Mouse (Mus musculus): ENCODE results near the gene Klf3. TPM values are rescaled to one million over a fixed set of nuclear protein-coding genes. Genes with fewer than 3 reads are reported as not detected.

Gene Klf3
- polyA plus RNA-seq, 1 experiment: 112 TPM

- Histone ChIP-seq H3K4me1 (ENCODE audit: control insufficient read depth, insufficient read depth, low read length) (no peaks in the 10 kb centered on the region), H3K36me3 (ENCODE audit: control insufficient read depth, insufficient read depth, low read length, poor library complexity, severe bottlenecking) (no peaks in the 10 kb centered on the region), H3K9ac (ENCODE audit: low read depth, poor library complexity, severe bottlenecking) (no peak overlapping the region), H3K4me3 (ENCODE audit: low read depth, low read length) (no peak overlapping the region), H3K27ac (ENCODE audit: insufficient read depth, low read length) (no peak overlapping the region), H3K9me3 (replicated peaks; ENCODE audit: control insufficient read depth, insufficient read depth, low read length, poor library complexity, severe bottlenecking) (peaks cover 22% of the 10 kb centered on the region), H3K27me3 (ENCODE audit: control insufficient read depth, insufficient read depth, low read length, poor library complexity, severe bottlenecking) (no peaks in the 10 kb centered on the region)
- TF ChIP-seq CTCF (IDR thresholded peaks at IDR 0.05; ENCODE audit: low read depth, low read length) (no peak), POLR2A (IDR thresholded peaks at IDR 0.05; ENCODE audit: insufficient read depth, low read length) (no peak), EP300 (IDR thresholded peaks at IDR 0.05; ENCODE audit: insufficient read depth, low read depth, low read length) (no peak)
Observed at GRCm38 (mm10) chr5:64839016-64839599, 35.9 kb downstream of the Klf3 start.

DNA sequence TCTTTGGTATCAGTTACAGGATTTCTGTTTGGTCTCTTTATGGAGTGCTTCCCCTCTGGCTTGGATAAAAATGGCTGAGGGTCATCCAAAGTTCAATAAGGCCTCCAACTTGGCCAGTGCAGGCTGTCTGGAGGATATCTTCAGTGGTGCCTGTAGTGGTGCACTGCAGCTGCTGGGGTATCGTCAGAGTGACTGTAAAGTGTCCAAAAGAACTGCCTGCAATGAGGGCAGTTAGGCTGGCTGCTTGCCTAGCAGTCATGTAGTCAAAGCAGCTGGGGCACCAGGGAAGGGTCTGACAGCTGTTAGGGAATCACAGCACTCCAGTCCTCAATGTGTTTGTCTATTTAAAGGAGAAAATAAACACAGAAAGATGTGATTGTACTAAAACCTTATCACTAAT lies 36.9 kb downstream of the Klf3 start:
- Histone ChIP-seq H3K36me3 (ENCODE audit: control insufficient read depth, insufficient read depth, low read length, poor library complexity, severe bottlenecking) (no peaks in the 10 kb centered on the region), H3K27ac (ENCODE audit: insufficient read depth, low read length) (no peak overlapping the region), H3K9me3 (replicated peaks; ENCODE audit: control insufficient read depth, insufficient read depth, low read length, poor library complexity, severe bottlenecking) (peaks cover 20% of the 10 kb centered on the region), H3K4me1 (ENCODE audit: control insufficient read depth, insufficient read depth, low read length) (no peaks in the 10 kb centered on the region), H3K9ac (ENCODE audit: low read depth, poor library complexity, severe bottlenecking) (no peak overlapping the region), H3K4me3 (ENCODE audit: low read depth, low read length) (no peak overlapping the region), H3K27me3 (ENCODE audit: control insufficient read depth, insufficient read depth, low read length, poor library complexity, severe bottlenecking) (no peaks in the 10 kb centered on the region)
- TF ChIP-seq CTCF (IDR thresholded peaks at IDR 0.05; ENCODE audit: low read depth, low read length): no peak
- TF ChIP-seq POLR2A (IDR thresholded peaks at IDR 0.05; ENCODE audit: insufficient read depth, low read length): no peak

GRCm38 (mm10) chr5:64844622-64845021 lies 41.4 kb downstream of the Klf3 start:
- no peak overlapping the region for H3K4me3 ChIP-seq (ENCODE audit: low read depth, low read length)
- H3K27ac ChIP-seq (ENCODE audit: insufficient read depth, low read length): no peak overlapping the region
- TF ChIP-seq EP300 (IDR thresholded peaks at IDR 0.05; ENCODE audit: insufficient read depth, low read depth, low read length) (no peak), POLR2A (IDR thresholded peaks at IDR 0.05; ENCODE audit: insufficient read depth, low read length) (no peak), CTCF (IDR thresholded peaks at IDR 0.05; ENCODE audit: low read depth, low read length) (no peak)
- H3K36me3 ChIP-seq (ENCODE audit: control insufficient read depth, insufficient read depth, low read length, poor library complexity, severe bottlenecking): no peaks in the 10 kb centered on the region
- no peaks in the 10 kb centered on the region for H3K4me1 ChIP-seq (ENCODE audit: control insufficient read depth, insufficient read depth, low read length)
- H3K9ac ChIP-seq (ENCODE audit: low read depth, poor library complexity, severe bottlenecking): no peak overlapping the region
- no peaks in the 10 kb centered on the region for H3K27me3 ChIP-seq (ENCODE audit: control insufficient read depth, insufficient read depth, low read length, poor library complexity, severe bottlenecking)
- peaks cover 11% of the 10 kb centered on the region for H3K9me3 ChIP-seq (replicated peaks; ENCODE audit: control insufficient read depth, insufficient read depth, low read length, poor library complexity, severe bottlenecking)

DNA sequence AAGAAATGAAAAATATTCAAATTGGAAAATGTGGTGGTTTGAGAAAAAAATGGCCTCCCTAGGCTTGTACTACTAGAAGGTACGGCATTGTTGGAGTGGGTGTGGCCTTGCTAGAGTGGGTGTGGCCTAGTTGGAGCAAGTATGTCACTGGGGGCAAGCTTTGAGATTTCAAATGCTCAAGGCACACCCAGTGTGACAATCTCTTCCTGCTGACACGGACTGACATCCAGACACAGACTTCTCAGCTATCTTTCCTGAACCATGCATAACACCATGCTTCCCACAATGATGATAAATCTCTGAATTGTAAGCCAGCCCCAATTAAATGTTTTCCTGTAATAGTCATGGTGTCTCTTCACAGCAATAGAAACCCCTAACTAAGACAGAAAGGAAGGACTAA lies 44.1 kb downstream of the Klf3 start:
- TF ChIP-seq CTCF (IDR thresholded peaks at IDR 0.05; ENCODE audit: low read depth, low read length) (no peak), EP300 (IDR thresholded peaks at IDR 0.05; ENCODE audit: insufficient read depth, low read depth, low read length) (no peak), POLR2A (IDR thresholded peaks at IDR 0.05; ENCODE audit: insufficient read depth, low read length) (no peak)
- Histone ChIP-seq H3K4me3 (ENCODE audit: low read depth, low read length) (no peak overlapping the region), H3K9ac (ENCODE audit: low read depth, poor library complexity, severe bottlenecking) (no peak overlapping the region), H3K27ac (ENCODE audit: insufficient read depth, low read length) (no peak overlapping the region), H3K36me3 (ENCODE audit: control insufficient read depth, insufficient read depth, low read length, poor library complexity, severe bottlenecking) (no peaks in the 10 kb centered on the region), H3K9me3 (replicated peaks; ENCODE audit: control insufficient read depth, insufficient read depth, low read length, poor library complexity, severe bottlenecking) (peaks cover 7% of the 10 kb centered on the region), H3K4me1 (ENCODE audit: control insufficient read depth, insufficient read depth, low read length) (no peaks in the 10 kb centered on the region), H3K27me3 (ENCODE audit: control insufficient read depth, insufficient read depth, low read length, poor library complexity, severe bottlenecking) (no peaks in the 10 kb centered on the region)

DNA sequence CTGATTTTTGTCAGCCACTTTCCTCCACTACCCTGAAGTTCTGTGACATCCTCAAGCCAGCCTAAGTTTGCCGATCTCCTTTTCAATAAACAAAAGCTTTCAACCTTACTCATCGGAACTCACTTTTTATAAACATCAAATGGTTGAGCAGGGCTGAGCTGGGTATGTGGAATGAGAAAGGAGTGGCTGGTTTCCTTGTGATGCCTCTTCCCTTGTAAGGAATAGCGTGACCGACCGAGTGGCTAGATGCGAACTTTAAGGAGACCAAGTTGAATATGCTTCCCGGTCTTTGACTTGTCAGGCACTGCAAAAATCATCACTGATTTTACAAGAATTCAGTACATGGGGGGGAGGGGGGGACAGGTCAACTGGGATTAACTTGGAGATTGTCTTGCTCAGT lies 46.7 kb downstream of the Klf3 start:
- H3K4me1 ChIP-seq (ENCODE audit: control insufficient read depth, insufficient read depth, low read length): peaks cover 1% of the 10 kb centered on the region
- no peak overlapping the region for H3K9ac ChIP-seq (ENCODE audit: low read depth, poor library complexity, severe bottlenecking)

DNA sequence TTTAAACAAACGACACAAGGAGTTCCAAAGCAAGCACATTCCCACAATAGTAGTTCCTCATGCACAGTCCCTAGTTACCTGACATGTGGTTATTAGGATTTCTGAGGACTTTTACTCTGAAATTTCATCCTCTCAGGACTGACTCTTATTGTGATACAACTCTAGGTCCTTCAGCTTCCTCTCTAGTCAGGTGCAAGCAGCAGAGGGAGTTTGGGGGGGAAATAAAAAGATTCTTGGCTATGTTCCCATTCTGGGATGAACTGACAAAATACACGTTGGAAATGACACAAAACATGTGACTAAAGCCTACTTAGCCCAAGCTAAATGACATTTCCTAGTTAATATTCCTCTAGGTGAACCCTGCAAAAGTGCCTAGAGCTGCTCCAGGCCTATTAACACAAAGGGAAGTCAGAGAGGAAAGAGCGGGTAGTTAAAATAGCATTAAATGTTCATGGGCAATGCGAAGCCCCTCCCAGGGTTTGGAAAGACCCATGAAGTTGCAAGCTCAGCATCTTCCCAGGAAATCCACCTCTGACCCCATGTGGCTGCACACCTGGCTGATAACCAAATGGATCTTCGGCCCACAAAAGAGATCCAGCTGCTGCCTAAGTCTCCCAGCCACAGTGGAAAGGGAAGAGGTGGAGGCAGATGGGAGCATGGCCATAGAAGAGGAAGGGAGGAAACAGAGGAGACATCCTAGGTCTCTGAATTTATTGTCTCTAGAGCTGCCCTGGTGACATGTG lies 49.6 kb downstream of the Klf3 start:
- Histone ChIP-seq H3K9me3 (replicated peaks; ENCODE audit: control insufficient read depth, insufficient read depth, low read length, poor library complexity, severe bottlenecking) (peaks cover 17% of the 10 kb centered on the region), H3K27ac (ENCODE audit: insufficient read depth, low read length) (peak overlapping the region; percentile 13; the same call in 1 of the 2 replicates)

More for the DNA sequence above, 46.7 kb downstream of the Klf3 start:
- Histone ChIP-seq H3K9me3 (replicated peaks; ENCODE audit: control insufficient read depth, insufficient read depth, low read length, poor library complexity, severe bottlenecking) (peaks cover 12% of the 10 kb centered on the region), H3K27me3 (ENCODE audit: control insufficient read depth, insufficient read depth, low read length, poor library complexity, severe bottlenecking) (no peaks in the 10 kb centered on the region), H3K4me3 (ENCODE audit: low read depth, low read length) (no peak overlapping the region), H3K36me3 (ENCODE audit: control insufficient read depth, insufficient read depth, low read length, poor library complexity, severe bottlenecking) (no peaks in the 10 kb centered on the region), H3K27ac (ENCODE audit: insufficient read depth, low read length) (no peak overlapping the region)
- no peak for TF ChIP-seq POLR2A (IDR thresholded peaks at IDR 0.05; ENCODE audit: insufficient read depth, low read length)
- TF ChIP-seq CTCF (IDR thresholded peaks at IDR 0.05; ENCODE audit: low read depth, low read length): no peak
- TF ChIP-seq EP300 (IDR thresholded peaks at IDR 0.05; ENCODE audit: insufficient read depth, low read depth, low read length): no peak

More for the DNA sequence above, 49.6 kb downstream of the Klf3 start:
- Histone ChIP-seq H3K4me1 (ENCODE audit: control insufficient read depth, insufficient read depth, low read length) (peaks cover 1% of the 10 kb centered on the region), H3K9ac (ENCODE audit: low read depth, poor library complexity, severe bottlenecking) (no peak overlapping the region; the same call in 1 of the 2 replicates), H3K4me3 (ENCODE audit: low read depth, low read length) (no peak overlapping the region), H3K27me3 (ENCODE audit: control insufficient read depth, insufficient read depth, low read length, poor library complexity, severe bottlenecking) (no peaks in the 10 kb centered on the region), H3K36me3 (ENCODE audit: control insufficient read depth, insufficient read depth, low read length, poor library complexity, severe bottlenecking) (no peaks in the 10 kb centered on the region)
- TF ChIP-seq CTCF (IDR thresholded peaks at IDR 0.05; ENCODE audit: low read depth, low read length) (no peak), EP300 (IDR thresholded peaks at IDR 0.05; ENCODE audit: insufficient read depth, low read depth, low read length) (no peak), POLR2A (IDR thresholded peaks at IDR 0.05; ENCODE audit: insufficient read depth, low read length) (no peak)

Data from ES-Bruce4 (cell line).